Mouse (Mus musculus): Measurements from ENCODE around the gene Kif18a.

Gene Kif18a

GRCm38 (mm10) chr2:109280600-109281340 is at the start of gene Kif18a, which contains the start of gene Mettl15:
Gene Kif18a (plus strand): TSS chr2:109280738.
Gene Mettl15 (minus strand): TSS chr2:109280748.
- DNase-seq = peak; percentile 96

GRCm38 (mm10) chr2:109233876-109234275 is 46.7 kb upstream of the Kif18a start:
- no peak for DNase-seq

GRCm38 (mm10) chr2:109235741-109236140 is 44.8 kb upstream of the Kif18a start:
- DNase-seq = no peak

- no peak for DNase-seq
These were observed 38.6 kb upstream of the Kif18a start for GRCm38 (mm10) chr2:109241947-109242346.

GRCm38 (mm10) chr2:109262779-109263178 is 17.8 kb upstream of the Kif18a start:
- DNase-seq = no peak

- no peak for DNase-seq
These were observed 7.4 kb upstream of the Kif18a start for GRCm38 (mm10) chr2:109273098-109273497.

- DNase-seq = peak; percentile 26
These were observed 2.9 kb upstream of the Kif18a start for GRCm38 (mm10) chr2:109277593-109277992.

- peak; percentile 36 for DNase-seq
These were observed 2.5 kb upstream of the Kif18a start for GRCm38 (mm10) chr2:109278036-109278435.

- DNase-seq = no peak
These were observed 302 bp upstream of the Kif18a start for GRCm38 (mm10) chr2:109280272-109280599.

- no peak for DNase-seq
These were observed 778 bp downstream of the Kif18a start for GRCm38 (mm10) chr2:109281341-109281690.

GRCm38 (mm10) chr2:109284121-109284520 is 3.6 kb downstream of the Kif18a start:
- DNase-seq = no peak

- no peak for DNase-seq
These were observed 8.8 kb downstream of the Kif18a start for GRCm38 (mm10) chr2:109289327-109289726.

GRCm38 (mm10) chr2:109296264-109296663 is 15.7 kb downstream of the Kif18a start:
- DNase-seq = no peak

GRCm38 (mm10) chr2:109298160-109298559 is 17.6 kb downstream of the Kif18a start:
- no peak for DNase-seq

GRCm38 (mm10) chr2:109302234-109302633 is 21.7 kb downstream of the Kif18a start:
- DNase-seq = peak; percentile 62

- no peak for DNase-seq
These were observed 23.1 kb downstream of the Kif18a start for GRCm38 (mm10) chr2:109303638-109304037.

GRCm38 (mm10) chr2:109311369-109311768 is 30.8 kb downstream of the Kif18a start:
- DNase-seq = no peak

GRCm38 (mm10) chr2:109331807-109332206 is 51.3 kb downstream of the Kif18a start:
- no peak for DNase-seq

GRCm38 (mm10) chr2:109334237-109334636 is 53.7 kb downstream of the Kif18a start:
- DNase-seq = no peak

GRCm38 (mm10) chr2:109335765-109336164 is 55.2 kb downstream of the Kif18a start:
- no peak for DNase-seq

- DNase-seq = no peak
These were observed 64.8 kb downstream of the Kif18a start for GRCm38 (mm10) chr2:109345386-109345785.

GRCm38 (mm10) chr2:109348742-109349141 is 68.2 kb downstream of the Kif18a start:
- DNase-seq = no peak

GRCm38 (mm10) chr2:109358456-109359141 is 78.1 kb downstream of the Kif18a start:
- DNase-seq = no peak

GRCm38 (mm10) chr2:109365962-109366361 is 85.4 kb downstream of the Kif18a start:
- no peak for DNase-seq

- DNase-seq = no peak
These were observed 94.3 kb downstream of the Kif18a start for GRCm38 (mm10) chr2:109374881-109375280.
